Mouse (Mus musculus) forebrain, embryonic 10.5 days (tissue): Measurements from ENCODE around the gene Slc44a1. TPM values are rescaled to one million over a fixed set of nuclear protein-coding genes. Genes with fewer than 3 reads are reported as not detected.

Source experiments
- DNase-seq: peaks from one replicate; pipeline ENCODE4 v3.0.0-alpha.2; 2017; ENCODE audit warnings: low spot score; ENCODE audit errors: extremely low spot score
- H3K27ac ChIP-seq: fragments of 300-500 bp; sonication (generic); 2 replicates; pipeline ENCODE4 v1.5.1; 2016; ENCODE audit warnings: mild to moderate bottlenecking
- H3K27me3 ChIP-seq: fragments of 300-500 bp; sonication (generic); 2 replicates; pipeline ENCODE4 v1.6.1; 2016; ENCODE audit warnings: mild to moderate bottlenecking; ENCODE audit not compliant: poor library complexity, severe bottlenecking
- H3K36me3 ChIP-seq: fragments of 300-500 bp; sonication (generic); replicated peaks from 2 replicates; pipeline ENCODE4 v1.6.1; 2016; ENCODE audit warnings: mild to moderate bottlenecking, moderate library complexity
- H3K4me1 ChIP-seq: fragments of 300-500 bp; sonication (generic); 2 replicates; pipeline ENCODE4 v1.6.1; 2016
- H3K4me3 ChIP-seq: fragments of 300-500 bp; sonication (generic); 2 replicates; pipeline ENCODE4 v1.5.1; 2016; ENCODE audit warnings: mild to moderate bottlenecking, moderate library complexity
- H3K9me3 ChIP-seq: fragments of 300-500 bp; sonication (generic); 2 replicates; pipeline ENCODE4 v1.6.1; 2016; ENCODE audit warnings: mild to moderate bottlenecking, moderate library complexity
- WGBS: fragments of 180-500 bp; shearing (Covaris S2); methylation state at CpG from one replicate; pipeline ENCODE4 v1.1.7; 2016; 5-methylcytosine and 5-hydroxymethylcytosine counted together
- polyA plus RNA-seq: library from polyadenylated mRNA; unstranded; fragments of >200 nt; fragmentation: Nextera tagmentation; extraction: Ambion mirVana; gene quantifications from 2 replicates; pipeline ENCODE4 v1.2.1, GENCODE M21; 2016

Slc44a1 gene
- polyA plus RNA-seq, 1 experiment from 2014 or later = 9.9 TPM

DNA sequence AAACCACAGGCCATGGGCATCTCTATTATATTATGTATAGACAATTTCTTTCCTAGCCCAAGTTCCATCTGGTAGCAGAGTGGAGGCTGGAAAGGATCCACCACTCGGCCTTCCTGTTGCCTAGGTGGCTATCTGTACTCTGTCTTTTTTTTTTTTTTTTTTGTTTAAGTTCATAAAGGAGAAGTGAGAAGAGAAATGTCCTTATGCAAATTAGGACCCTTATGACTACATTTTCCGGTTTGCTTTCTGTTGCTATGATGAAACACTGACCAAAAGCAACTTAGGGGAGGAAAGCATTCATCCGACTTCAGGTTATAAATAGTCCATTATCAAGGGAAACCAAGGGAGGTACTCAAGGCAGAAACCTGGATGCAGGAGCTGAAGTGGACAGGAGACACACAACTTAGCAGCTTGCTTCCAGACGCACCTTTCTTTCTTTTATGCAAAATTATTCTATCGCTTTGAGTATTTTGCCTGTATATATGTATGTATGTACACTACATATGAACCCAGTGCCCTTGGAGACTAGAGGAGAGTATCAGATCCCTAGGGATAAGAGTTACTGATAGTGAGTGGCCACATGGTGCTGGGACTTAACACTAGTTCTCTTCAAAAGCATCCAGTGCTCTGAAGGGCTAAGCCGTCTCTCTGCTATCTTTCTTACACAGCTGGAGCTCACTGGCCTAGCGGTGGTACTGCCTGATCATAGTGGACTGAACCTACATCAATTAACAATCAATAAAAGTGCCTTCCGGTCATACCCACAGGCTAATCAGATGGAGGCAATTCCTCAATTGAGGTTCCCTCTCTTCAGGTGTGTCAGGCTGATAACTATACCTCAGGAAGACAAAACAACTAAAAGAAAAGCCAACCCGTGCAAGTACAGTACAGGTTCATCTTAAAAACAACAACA lies 28.0 kb upstream of the Slc44a1 start:
- WGBS = 87% methylated on average over 9 of the region's 9 CpGs
- Histone ChIP-seq H3K36me3 (no peaks in the 10 kb centered on the region), H3K27me3 (no peaks in the 10 kb centered on the region), H3K4me3 (no peak overlapping the region), H3K4me1 (peaks cover 2% of the 10 kb centered on the region; the same call in 1 of the 2 replicates), H3K27ac (no peak overlapping the region), H3K9me3 (no peaks in the 10 kb centered on the region)
- DNase-seq = no peak

DNA sequence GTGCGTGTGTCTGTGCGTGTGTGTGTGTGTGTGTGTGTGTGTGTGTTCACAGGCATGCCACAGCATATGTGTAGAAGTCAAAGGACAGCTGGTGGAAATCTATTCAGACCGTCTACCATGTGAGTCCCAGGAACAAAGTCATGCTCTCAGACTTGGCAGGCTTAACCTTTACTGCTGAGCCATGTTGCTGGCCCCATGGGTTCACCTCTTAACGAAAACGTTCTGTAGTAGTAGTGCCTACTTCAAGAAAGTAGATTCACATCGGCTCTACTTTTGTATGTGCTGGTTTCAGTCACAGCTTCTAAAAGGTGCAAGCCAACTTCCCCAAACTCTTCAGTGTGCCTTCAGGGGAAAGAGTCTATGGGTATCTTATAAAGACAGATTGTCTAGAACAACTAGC lies 27.2 kb upstream of the Slc44a1 start:
- H3K27me3 ChIP-seq = no peaks in the 10 kb centered on the region
- H3K9me3 ChIP-seq = no peaks in the 10 kb centered on the region
- H3K4me1 ChIP-seq = peaks cover 2% of the 10 kb centered on the region; the same call in 1 of the 2 replicates
- no peak overlapping the region for H3K27ac ChIP-seq
- 80% methylated on average over 6 of the region's 6 CpGs for WGBS
- H3K36me3 ChIP-seq = no peaks in the 10 kb centered on the region
- no peak for DNase-seq
- H3K4me3 ChIP-seq = no peak overlapping the region

DNA sequence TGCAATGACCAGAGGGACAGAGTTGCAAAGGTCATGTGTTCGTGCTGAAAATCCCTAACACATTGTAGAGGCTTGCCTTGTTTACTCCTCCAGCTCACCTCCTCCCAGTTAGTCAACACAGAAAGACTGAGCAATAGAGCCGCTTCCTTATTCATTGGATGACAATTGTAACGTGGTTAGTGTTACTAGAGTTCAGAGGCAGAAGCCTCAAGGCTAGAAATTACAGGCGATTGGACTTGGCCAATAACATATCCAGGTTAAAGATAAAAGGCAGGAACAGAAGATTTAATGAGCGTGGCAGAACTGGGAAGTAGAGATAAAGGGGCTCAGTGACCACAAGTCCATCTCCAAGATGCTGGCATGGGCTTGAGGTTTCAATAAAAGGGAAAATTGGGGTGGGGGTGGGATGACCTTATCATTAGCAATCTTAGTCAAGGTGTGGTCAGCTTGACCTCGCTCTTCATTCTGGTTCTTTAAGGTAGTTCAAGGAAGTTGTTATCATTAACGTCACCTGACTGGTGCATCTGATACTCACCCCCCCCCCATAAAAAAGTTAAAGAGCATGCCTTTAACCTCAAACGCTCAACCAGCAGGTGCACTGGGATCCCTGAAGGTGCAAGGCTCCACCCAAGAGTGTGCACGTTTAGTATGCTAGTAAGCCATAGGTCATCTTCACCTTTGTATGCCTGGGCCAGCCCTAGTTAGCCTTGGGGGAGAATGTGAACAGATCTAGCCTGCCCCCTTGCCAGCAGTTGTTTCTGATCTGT lies 26.0 kb upstream of the Slc44a1 start:
- Histone ChIP-seq H3K9me3 (no peaks in the 10 kb centered on the region), H3K27me3 (no peaks in the 10 kb centered on the region), H3K4me1 (peaks cover 4% of the 10 kb centered on the region), H3K27ac (no peak overlapping the region), H3K36me3 (no peaks in the 10 kb centered on the region), H3K4me3 (no peak overlapping the region)
- WGBS = 88% methylated on average over 9 of the region's 9 CpGs
- DNase-seq = no peak

DNA sequence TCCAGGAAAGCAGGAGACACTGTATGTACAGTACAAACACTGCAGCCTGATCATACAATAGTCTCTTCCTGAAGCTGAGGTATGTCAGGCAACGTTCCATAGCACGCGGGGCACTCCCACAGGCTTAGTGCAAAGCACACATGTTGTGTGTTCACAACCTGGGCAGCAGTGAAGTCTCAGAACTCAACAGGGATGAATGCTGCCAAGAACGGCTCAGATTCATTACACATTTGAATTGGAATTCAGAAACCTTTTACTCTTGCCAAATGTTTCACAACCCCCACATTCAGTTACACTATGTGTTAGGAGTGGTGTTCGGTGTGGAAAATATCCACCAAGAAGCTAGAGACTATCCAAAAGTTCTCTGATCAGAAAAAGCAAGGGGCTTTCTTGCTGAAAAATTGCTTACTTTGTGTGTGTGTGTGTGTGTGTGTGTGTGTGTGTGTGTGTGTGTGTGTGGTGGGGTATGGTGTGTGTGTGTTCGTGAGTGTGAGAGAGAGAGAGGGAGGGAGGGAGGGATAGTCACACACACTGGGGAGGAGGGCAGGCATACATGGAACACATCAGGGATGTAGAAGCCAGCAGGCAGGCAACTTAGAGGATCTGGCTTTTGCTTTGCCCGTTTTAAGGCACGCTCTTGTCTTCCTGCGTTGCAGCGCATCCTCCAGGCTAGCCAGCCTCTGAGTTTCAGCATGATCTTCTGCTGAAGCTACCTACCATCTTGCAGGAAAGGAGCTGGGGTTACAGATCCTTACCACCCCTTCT lies 24.2 kb upstream of the Slc44a1 start:
- no peak overlapping the region for H3K4me3 ChIP-seq
- H3K4me1 ChIP-seq = peaks cover 4% of the 10 kb centered on the region
- DNase-seq = no peak
- no peaks in the 10 kb centered on the region for H3K9me3 ChIP-seq
- no peak overlapping the region for H3K27ac ChIP-seq
- no peaks in the 10 kb centered on the region for H3K36me3 ChIP-seq
- H3K27me3 ChIP-seq = no peaks in the 10 kb centered on the region
- 94% methylated on average over 9 of the region's 10 CpGs for WGBS

- Histone ChIP-seq H3K27me3 (no peaks in the 10 kb centered on the region), H3K27ac (no peak overlapping the region)
- 82% methylated on average over 7 of the region's 7 CpGs for WGBS
Observed at GRCm38 (mm10) chr4:53416928-53417327, 23.3 kb upstream of the Slc44a1 start.

DNA sequence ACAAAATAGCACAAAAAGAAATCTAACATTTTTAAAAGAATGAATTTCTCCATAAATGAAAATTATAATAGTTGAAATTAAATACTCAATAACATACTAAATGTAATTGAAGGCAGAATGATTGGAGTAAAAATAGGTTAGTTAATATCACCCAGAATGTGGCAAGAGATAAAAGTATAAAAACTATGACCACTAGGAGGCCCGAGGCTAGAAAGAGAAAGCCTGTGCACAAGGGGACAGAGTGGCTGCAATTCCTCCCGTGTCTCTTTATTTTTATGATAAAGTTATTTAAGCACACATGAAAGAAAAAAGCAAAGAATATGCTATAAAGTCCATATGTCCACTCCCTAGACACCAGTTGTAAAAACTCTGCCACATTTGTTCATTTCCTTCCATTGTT lies 17.4 kb upstream of the Slc44a1 start:
- no peaks in the 10 kb centered on the region for H3K27me3 ChIP-seq
- H3K27ac ChIP-seq = no peak overlapping the region
- no peak for DNase-seq
- H3K4me3 ChIP-seq = no peak overlapping the region
- H3K9me3 ChIP-seq = peaks cover 5% of the 10 kb centered on the region
- WGBS = 81% methylated on average over 2 of the region's 2 CpGs
- H3K36me3 ChIP-seq = no peaks in the 10 kb centered on the region
- H3K4me1 ChIP-seq = peaks cover 4% of the 10 kb centered on the region

More at GRCm38 (mm10) chr4:53416928-53417327, 23.3 kb upstream of the Slc44a1 start:
- Histone ChIP-seq H3K36me3 (no peaks in the 10 kb centered on the region), H3K4me1 (peaks cover 4% of the 10 kb centered on the region), H3K9me3 (no peaks in the 10 kb centered on the region), H3K4me3 (no peak overlapping the region)
- no peak for DNase-seq

- 66% methylated on average over 4 of the region's 4 CpGs for WGBS
- Histone ChIP-seq H3K9me3 (peaks cover 5% of the 10 kb centered on the region), H3K4me1 (no peaks in the 10 kb centered on the region), H3K27me3 (no peaks in the 10 kb centered on the region), H3K4me3 (no peak overlapping the region), H3K27ac (no peak overlapping the region), H3K36me3 (no peaks in the 10 kb centered on the region)
- DNase-seq = no peak
Observed at GRCm38 (mm10) chr4:53427120-53427519, 13.1 kb upstream of the Slc44a1 start.

DNA sequence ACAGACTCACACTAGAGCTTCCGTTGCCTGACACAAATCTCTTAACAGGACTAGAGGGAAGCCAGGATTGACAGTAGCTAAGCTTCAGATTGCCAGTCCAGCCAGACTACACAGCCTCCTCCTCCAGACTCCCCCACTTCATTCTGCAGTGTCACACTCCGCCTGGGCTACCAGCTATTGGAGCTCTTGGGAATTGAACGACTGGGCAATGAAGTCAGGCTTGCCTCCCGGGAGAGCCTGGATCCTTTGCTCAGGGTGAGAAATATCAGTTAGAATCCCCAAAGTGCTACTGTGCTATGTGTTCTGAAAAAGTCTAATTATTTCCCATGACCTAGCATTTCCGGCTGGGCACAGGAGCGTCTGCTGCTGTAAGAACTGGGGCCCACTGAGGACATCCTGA lies 9.7 kb upstream of the Slc44a1 start:
- 85% methylated on average over 6 of the region's 6 CpGs for WGBS
- DNase-seq = no peak
- H3K27me3 ChIP-seq = no peaks in the 10 kb centered on the region
- H3K4me3 ChIP-seq = no peak overlapping the region
- H3K4me1 ChIP-seq = no peaks in the 10 kb centered on the region
- no peaks in the 10 kb centered on the region for H3K9me3 ChIP-seq
- no peak overlapping the region for H3K27ac ChIP-seq
- no peaks in the 10 kb centered on the region for H3K36me3 ChIP-seq

GRCm38 (mm10) chr4:53431585-53432234 lies 8.5 kb upstream of the Slc44a1 start:
- H3K4me1 ChIP-seq = no peaks in the 10 kb centered on the region
- H3K27me3 ChIP-seq = no peaks in the 10 kb centered on the region
- H3K4me3 ChIP-seq = no peak overlapping the region
- H3K27ac ChIP-seq = no peak overlapping the region
- 88% methylated on average over 10 of the region's 10 CpGs for WGBS
- no peaks in the 10 kb centered on the region for H3K36me3 ChIP-seq
- DNase-seq = no peak
- H3K9me3 ChIP-seq = no peaks in the 10 kb centered on the region

GRCm38 (mm10) chr4:53437110-53437755 lies 3.0 kb upstream of the Slc44a1 start:
- 87% methylated on average over 10 of the region's 10 CpGs for WGBS
- H3K27ac ChIP-seq = no peak overlapping the region
- H3K9me3 ChIP-seq = no peaks in the 10 kb centered on the region
- peaks cover 24% of the 10 kb centered on the region for H3K27me3 ChIP-seq
- DNase-seq = no peak
- H3K4me1 ChIP-seq = peaks cover 28% of the 10 kb centered on the region
- H3K36me3 ChIP-seq = no peaks in the 10 kb centered on the region
- H3K4me3 ChIP-seq = no peak overlapping the region

DNA sequence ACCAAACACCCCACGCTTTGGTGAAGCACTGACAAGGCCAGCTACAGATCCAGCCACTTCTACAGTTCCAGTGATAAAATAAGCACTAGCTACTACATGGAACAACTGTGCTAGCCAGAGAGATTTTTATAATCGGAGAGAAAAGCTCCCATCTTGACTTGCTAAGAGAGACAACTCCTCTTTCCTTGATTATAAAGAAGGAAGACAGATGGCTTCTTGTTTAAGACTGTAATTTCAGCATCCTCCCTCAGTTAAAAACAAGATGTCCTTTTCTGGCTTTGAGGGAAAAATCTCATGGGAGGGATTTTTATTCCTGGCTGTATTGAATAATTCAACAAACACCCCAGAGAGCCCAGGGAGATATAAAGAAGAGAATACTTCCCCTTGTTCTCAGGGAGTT lies 1.8 kb upstream of the Slc44a1 start:
- 91% methylated on average over 2 of the region's 2 CpGs for WGBS
- no peak overlapping the region for H3K4me3 ChIP-seq

More for the DNA sequence above, 1.8 kb upstream of the Slc44a1 start:
- no peak overlapping the region for H3K27ac ChIP-seq
- DNase-seq = no peak
- peaks cover 31% of the 10 kb centered on the region for H3K4me1 ChIP-seq
- no peaks in the 10 kb centered on the region for H3K9me3 ChIP-seq
- peaks cover 36% of the 10 kb centered on the region for H3K27me3 ChIP-seq
- no peaks in the 10 kb centered on the region for H3K36me3 ChIP-seq
